Mouse (Mus musculus): Measurements from ENCODE around the gene Gm28047.

Gm28047 gene

GRCm38 (mm10) chr15:102547478-102547877, 77.4 kb downstream of the Gm28047 start:
- no peak for DNase-seq (ENCODE audit: low spot score in 2 of 2)

- DNase-seq (ENCODE audit: low spot score in 2 of 2) = peak; percentile 57 to 69
Measured at GRCm38 (mm10) chr15:102546677-102547427, 78.0 kb downstream of the Gm28047 start.

GRCm38 (mm10) chr15:102546246-102546645, 78.6 kb downstream of the Gm28047 start:
- DNase-seq (ENCODE audit: low spot score in 2 of 2) = no peak

DNA sequence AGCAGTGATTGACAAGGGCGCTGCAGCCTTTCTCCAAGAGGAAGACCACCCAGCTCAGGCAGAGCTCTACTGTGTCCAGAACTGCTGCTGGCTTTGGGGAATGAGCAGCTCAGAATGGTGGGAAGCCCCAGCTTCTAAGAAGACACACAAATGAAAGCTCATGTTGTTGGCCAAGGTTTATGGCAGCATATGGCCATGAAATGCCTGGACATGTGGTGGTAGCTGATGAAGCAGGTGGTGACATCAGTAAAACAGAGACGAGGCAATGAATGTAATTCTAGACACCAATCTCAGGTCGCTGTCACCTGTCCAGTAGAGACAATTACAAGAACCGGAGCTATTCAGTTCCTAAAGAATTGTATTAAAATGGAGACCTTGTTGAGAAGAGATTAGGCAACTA, 80.1 kb downstream of the Gm28047 start:
- no peak for DNase-seq (ENCODE audit: low spot score in 2 of 2)

DNA sequence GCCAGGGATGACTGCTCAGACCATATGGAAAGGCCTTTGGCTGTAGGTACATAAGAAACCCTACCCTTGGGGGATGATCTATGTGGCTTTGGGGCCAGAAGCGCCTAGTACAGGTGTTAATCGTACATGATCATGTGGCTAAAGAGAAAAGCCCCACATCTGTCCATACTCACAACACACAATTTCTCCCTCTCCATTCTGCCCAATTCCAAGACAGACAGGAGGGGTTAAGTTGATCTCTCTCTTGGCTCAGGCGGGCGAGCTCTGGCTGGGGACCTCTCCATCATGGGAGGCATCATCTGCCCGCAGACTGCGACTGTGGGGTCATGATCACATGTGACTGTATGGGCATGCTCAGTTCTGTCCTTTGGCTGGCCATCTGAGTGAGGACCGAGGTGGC, 90.9 kb downstream of the Gm28047 start:
- no peak for DNase-seq (ENCODE audit: low spot score in 2 of 2)

GRCm38 (mm10) chr15:102532106-102532900, 92.6 kb downstream of the Gm28047 start:
- DNase-seq (ENCODE audit: low spot score in 2 of 2) = no peak

DNA sequence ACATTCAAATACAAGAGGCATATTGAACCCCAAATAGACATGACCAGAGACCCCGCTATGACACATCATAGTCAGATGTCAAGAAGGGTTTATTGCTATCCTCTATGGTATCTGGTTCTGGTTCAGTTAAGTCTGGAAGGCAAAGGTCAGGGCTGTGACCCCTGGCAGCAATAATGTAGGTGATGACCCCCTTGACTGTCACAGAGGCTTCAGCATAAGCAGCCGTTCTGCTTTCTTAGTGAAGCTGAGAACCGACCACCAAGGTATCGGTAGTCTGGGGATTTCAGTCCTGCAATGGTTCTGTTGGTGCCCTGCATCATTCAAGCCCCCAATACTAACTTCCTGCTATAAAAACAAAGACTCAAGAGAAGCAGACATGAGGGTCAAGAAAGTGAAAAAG, 93.3 kb downstream of the Gm28047 start:
- DNase-seq (ENCODE audit: low spot score in 2 of 2) = no peak

GRCm38 (mm10) chr15:102530566-102530965, 94.3 kb downstream of the Gm28047 start:
- no peak for DNase-seq (ENCODE audit: low spot score in 2 of 2)

- DNase-seq (ENCODE audit: low spot score in 2 of 2) = no peak
Measured at GRCm38 (mm10) chr15:102528396-102528795, 96.5 kb downstream of the Gm28047 start.

DNA sequence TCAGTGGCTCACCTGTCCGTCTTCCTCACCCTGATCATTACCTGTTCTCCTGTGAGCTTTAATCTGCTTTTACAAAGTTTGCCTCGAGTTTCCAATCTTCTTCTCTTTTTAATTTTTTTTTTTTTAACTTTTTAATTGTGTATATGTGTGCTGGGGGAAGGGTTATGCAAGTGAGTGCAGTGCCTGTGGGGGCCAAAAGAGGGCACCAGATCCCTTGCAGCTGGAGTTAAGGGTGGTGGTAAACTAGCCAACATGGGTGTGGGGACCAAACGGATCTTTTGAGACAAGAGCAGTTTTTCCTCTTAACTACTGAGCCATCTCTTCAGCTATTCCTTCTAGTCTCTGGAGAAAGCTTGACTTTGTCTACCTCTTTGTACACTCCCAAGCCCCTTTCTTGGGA, 96.9 kb downstream of the Gm28047 start:
- DNase-seq (ENCODE audit: low spot score in 2 of 2) = no peak

DNA sequence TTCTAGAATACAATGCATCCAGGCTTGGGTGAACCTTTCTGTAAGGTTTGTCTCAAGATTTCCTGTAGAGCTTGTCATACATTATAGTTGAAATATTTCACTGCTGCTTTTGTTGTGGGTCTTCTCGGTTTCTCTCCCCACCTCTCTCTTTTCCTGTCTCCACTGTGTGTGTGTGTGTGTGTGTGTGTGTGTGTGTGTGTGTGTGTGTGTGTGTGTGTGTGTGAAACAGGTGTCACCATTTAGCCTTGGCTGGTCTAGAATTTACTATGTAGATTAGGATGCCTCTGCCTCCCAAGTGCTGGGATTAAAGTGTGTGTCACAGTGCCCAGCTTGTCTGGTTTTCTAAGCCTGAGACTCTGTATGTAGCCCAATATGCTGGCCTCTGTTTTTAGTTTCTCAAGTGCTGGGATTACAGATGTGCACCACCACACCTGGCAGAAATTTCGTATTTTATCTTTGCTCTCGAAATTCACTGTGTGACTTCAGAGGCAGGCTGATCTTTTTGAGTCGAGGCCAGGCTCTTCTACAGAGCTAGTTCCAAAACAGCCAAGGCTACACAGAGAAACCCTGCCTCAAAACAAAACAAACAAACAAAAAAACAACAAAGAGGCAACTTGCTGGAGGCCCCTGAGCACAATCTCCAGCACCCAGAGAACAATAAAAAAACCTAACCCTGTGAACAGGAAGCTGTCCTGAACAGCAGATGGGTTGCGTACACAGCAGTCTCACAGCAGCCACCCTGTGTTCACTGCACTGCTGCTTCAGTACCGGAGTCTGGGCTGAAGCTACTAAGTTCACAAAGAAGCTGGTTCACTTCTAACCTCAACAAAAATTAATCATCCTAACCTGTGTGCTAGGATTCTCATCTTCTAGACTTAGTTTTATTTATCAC, 98.5 kb downstream of the Gm28047 start:
- DNase-seq (ENCODE audit: low spot score in 2 of 2) = no peak

- peak in 1 of 2 experiments; percentile 73 for DNase-seq (ENCODE audit: low spot score in 2 of 2)
Measured at GRCm38 (mm10) chr15:102524892-102525485, 99.9 kb downstream of the Gm28047 start, which contains the start of gene Npff. Gene Npff, minus strand, starts transcription at chr15:102524942.

DNA sequence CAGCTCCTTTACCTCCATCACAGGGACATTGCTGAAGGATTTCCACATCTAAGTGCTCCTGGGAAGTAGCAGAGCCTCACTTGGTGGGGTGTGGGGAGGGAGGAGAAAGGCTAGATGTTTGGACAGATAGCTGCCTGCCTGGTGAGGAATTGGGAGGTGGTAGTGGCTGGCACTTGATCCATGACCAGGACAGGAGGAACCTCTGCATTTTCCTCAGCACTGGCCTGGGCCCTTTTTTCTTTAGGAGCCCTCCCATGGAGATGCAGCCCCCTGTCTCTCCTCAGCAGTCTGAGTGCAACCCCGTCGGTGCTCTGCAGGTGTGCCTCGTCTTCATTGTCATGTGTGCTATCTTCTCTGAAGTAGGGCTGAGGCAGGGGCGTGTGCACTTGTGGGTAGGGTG, 103.4 kb downstream of the Gm28047 start:
- no peak for DNase-seq (ENCODE audit: low spot score in 2 of 2)

DNA sequence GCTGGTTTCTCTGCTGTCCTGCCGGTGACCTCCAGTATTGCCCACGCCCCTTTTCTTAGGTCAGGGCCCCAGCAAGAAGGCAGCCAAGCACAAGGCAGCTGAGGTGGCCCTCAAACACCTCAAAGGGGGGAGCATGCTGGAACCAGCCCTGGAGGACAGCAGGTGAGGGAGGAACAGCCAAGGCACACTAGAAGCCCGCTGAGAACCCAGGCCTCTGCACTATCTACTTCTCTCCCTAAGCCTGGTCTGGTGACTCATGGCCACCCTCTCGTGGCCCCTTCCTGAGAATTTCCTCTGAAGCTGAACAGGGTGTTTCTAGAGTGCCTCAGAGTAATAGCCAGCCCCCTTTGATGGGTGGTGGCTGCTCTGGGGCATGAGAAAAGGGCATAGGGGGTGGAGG, 104.5 kb downstream of the Gm28047 start:
- DNase-seq (ENCODE audit: low spot score in 2 of 2) = no peak

DNA sequence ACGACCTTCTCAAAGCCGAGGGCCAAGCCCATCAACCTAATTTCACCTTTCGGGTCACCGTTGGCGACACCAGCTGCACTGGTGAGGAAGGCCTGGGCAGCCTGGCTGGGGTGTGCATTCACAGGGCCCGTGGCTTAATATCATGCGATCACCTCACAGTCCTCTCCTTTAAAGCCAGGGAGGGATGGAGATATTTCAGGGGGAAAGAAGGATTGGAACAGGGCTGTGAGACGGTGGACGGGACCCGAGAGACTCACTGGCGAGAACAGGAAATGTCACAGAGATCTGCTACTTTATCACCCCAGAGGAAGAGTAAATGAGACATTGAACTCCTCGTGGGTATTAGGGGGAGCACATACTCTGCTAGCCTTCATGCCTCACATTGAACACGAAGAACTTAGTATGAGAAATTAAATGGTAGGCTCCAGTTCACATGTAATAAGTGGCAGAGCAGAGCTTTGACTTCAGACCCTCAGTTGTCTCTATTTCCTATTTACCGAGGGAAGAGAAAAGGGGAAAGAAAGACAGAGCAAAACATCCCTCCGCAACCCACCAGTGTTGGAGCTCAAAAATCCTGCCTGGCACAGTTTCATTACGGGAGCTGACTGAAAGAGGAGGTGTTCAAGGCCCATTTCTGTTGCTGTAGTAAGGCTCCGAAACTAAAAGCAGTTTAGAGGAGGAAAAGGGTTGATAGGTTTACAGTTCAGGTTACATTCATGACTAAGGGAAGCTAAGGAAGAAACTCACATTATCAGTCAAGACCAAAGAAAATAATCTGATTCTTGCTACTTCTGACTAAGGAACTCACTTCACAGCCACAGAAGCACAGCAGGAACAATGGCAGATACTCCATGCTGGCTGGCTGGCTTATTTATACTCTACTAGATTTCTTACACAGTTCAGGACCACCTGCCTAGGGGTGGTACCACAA, 105.4 kb downstream of the Gm28047 start:
- DNase-seq (ENCODE audit: low spot score in 2 of 2) = no peak

DNA sequence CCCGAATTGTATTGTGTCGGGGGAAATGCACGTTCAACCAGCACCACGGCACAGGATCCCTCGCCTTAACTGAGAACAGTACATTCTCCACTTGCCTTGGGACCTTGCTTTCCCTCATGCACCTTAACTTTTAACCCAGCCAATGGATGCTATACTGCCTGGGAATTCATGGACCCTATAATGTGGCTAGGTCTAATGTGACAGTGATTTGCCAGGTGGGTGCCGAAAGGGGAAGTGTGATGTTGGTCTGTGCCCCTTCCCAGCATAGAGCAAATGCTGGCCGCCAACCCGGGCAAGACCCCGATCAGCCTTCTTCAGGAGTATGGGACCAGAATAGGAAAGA, 106.0 kb downstream of the Gm28047 start:
- no peak for DNase-seq (ENCODE audit: low spot score in 2 of 2)

- DNase-seq (ENCODE audit: low spot score in 2 of 2) = peak; percentile 100
Measured at GRCm38 (mm10) chr15:102517976-102518858, 106.7 kb downstream of the Gm28047 start, which contains the start of gene Tarbp2. Gene Tarbp2, plus strand, starts transcription at chr15:102518192.

DNA sequence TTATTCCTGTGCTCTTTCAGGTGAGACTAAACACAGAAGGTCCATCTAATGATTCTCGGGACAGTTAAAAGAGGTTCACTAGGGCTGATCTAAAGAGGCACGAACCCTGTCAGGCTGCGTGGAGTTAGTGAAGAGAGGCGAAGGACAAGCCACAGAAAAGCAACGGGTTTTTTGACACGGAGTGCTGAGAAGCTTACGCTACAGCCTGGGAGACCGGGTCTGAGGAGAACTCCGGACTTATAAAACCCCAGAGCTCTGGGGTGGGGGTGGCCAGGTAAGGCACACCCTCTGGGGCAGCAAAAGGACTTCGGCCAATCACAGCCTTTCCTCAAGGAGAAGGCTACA, 107.3 kb downstream of the Gm28047 start:
- DNase-seq (ENCODE audit: low spot score in 2 of 2) = no peak

DNA sequence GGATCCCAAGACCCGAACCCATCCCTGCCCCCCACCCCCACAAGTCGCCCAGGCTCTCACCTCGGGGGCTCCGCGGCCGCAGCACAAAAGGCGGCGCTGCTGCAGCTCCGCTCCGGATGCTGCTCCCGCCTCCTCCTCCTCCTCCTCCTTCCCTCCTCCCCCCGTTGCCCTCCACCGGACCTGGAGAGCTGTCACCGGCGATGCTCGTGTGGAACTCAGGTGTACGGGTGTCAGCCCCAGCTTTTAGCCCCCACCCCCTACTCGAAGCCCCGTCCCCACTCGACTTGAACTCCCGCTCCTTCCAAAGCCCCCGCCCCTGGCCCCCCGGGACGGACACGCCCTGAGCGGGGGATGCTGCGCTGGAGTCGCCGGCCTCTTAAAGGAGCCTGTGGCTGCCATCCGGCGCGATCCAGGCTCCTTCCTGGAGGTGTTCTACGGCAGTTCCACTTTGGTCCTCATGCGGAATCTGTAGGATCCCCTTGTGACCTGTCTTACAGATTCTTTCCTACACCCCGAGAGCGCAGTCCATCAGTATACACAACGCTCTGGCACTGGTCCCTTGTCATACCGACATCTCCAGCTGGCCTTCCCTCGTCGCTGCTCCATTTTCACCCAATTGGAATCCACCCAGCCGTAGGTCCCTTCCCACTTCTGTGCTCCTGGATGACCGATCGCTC, 108.0 kb downstream of the Gm28047 start, which contains the start of gene Map3k12:
Gene Map3k12, minus strand, starts transcription at position 337 of the 677 bp plus-strand sequence.
- DNase-seq (ENCODE audit: low spot score in 2 of 2) = peak; percentile 68 to 79
